Mouse (Mus musculus) liver, adult 2 months (tissue): ENCODE measurements at regions not wholly inside any gene's neighbourhood (a gene's known extent, or its start where the extent isn't known, plus 50 kb on each side); places are given as distances from the start of the nearest gene placed in this dataset.
"Not testable (repeated sequence)": the region's sequence is repeated elsewhere in the genome, so short reads cannot be mapped to it uniquely, and the experiment has no call there.

Source experiments
- DNase-seq: peaks from one replicate; pipeline ENCODE4 v3.0.0-alpha.2; 2011; ENCODE audit warnings: low read depth, low spot score; ENCODE audit errors: extremely low read depth
- H3K27ac ChIP-seq: fragments of 200-500 bp; replicated peaks from 2 replicates; pipeline ENCODE4 v1.5.1; 2012; ENCODE audit warnings: low read depth, mild to moderate bottlenecking, control low read depth, inconsistent platforms, low read length; ENCODE audit not compliant: insufficient read depth
- H3K27me3 ChIP-seq: fragments of 200-500 bp; 2 replicates; pipeline ENCODE4 v1.6.1; 2012; ENCODE audit warnings: mild to moderate bottlenecking, moderate library complexity, low read length, inconsistent platforms; ENCODE audit not compliant: control insufficient read depth, insufficient read depth
- H3K36me3 ChIP-seq: fragments of 200-500 bp; 2 replicates; pipeline ENCODE4 v1.6.1; 2012; ENCODE audit warnings: low read length, inconsistent platforms; ENCODE audit not compliant: control insufficient read depth, insufficient read depth
- H3K4me1 ChIP-seq: fragments of 200-500 bp; 2 replicates; pipeline ENCODE4 v1.6.1; 2011; ENCODE audit warnings: low read length; ENCODE audit not compliant: control insufficient read depth, insufficient read depth
- H3K4me3 ChIP-seq: fragments of 200-500 bp; 2 replicates; pipeline ENCODE4 v1.5.1; 2011; ENCODE audit warnings: low read depth, mild to moderate bottlenecking, control low read depth, low read length, moderate library complexity; ENCODE audit not compliant: insufficient read depth
- H3K79me2 ChIP-seq: fragments of 200-500 bp; 2 replicates; pipeline ENCODE4 v1.6.1; 2012; ENCODE audit warnings: inconsistent platforms, mild to moderate bottlenecking, low read length, moderate library complexity; ENCODE audit not compliant: control insufficient read depth, insufficient read depth
- H3K9ac ChIP-seq: fragments of 200-500 bp; 2 replicates; pipeline ENCODE4 v1.6.1; 2012; ENCODE audit warnings: low read depth, mild to moderate bottlenecking, control low read depth, inconsistent platforms, low read length
- CTCF ChIP-seq: fragments of 200-500 bp; IDR thresholded peaks from 2 replicates; pipeline ENCODE4 v1.5.1; 2011; ENCODE audit warnings: low read depth, low read length, control low read depth
- POLR2A ChIP-seq: fragments of 200-500 bp; IDR thresholded peaks from 2 replicates; pipeline ENCODE4 v1.6.1; 2011; ENCODE audit warnings: low read length, control low read depth; ENCODE audit not compliant: insufficient read depth; ENCODE audit errors: extremely low read depth
- WGBS: fragments of 180-500 bp; shearing (Covaris S2); methylation state at CpG from one replicate; pipeline ENCODE4 v1.1.7; 2018; 5-methylcytosine and 5-hydroxymethylcytosine counted together

DNA sequence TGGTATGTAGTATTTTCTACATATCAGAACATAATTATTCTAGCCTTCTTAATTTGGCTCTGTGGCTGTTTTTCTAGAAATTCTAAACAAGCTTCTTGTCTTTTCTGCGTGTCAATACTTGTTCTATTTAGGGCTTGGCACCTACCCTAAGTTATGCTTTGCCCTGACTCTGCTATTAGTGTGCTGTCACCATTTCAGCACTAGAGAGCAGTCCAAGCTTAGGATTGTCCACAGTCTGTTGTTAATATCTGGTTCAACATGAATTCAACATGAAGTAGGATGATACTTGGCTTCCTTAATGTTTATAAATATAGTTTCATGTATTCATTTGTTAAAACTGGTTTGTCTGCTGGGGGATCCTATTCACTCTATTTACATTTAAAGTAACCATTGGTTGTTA lies 61.2 kb downstream of the Maged1 start:
- Histone ChIP-seq H3K4me1 (no peaks in the 10 kb centered on the region), H3K36me3 (no peaks in the 10 kb centered on the region), H3K27ac (no peak overlapping the region), H3K27me3 (no peaks in the 10 kb centered on the region), H3K9ac (no peak overlapping the region), H3K4me3 (no peak overlapping the region), H3K79me2 (no peaks in the 10 kb centered on the region)
- whole genome bisulfite sequencing = 63% methylated on average over 1 of the region's 1 CpGs
- DNase-seq = peak; percentile 16
- TF ChIP-seq POLR2A (no peak), CTCF (peak; percentile 8; the same call in 1 of the 2 replicates)

DNA sequence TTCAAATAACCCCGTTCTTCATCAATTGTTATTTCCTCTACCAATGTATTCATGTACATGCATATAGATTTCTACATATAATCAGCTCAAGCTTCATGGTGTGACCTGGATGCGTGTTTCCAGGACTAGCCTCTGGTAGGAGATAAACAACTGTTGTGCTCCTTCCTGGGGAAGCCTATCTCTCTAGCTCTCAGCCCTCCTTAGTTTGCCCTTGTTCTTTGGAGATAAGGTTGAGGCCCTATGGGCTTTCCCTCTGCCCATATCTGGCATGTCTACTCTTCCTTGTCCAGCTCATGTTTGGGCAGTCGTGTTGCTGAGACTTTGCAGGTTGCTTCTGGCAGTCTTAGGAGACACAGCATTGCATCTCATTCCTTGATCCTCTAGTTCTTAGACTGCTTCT lies 74.3 kb downstream of the Maged1 start:
- not testable (repeated sequence) for H3K9ac ChIP-seq, H3K27ac ChIP-seq, H3K4me1 ChIP-seq, H3K79me2 ChIP-seq, H3K4me3 ChIP-seq, DNase-seq, H3K27me3 ChIP-seq, H3K36me3 ChIP-seq
- WGBS = no CpG with 5 or more reads among the region's 3 CpGs
